9 mouse cellular contexts compared by ENCODE assay signal in genomic region chr2:55436261-55437006, GRCm38 (mm10). TPM values are rescaled to one million over a fixed set of nuclear protein-coding genes. Genes with fewer than 3 reads are reported as not detected.
DNase-seq lines count a peak whose midpoint lies in the region; ATAC-seq and TF ChIP-seq lines count a peak whose summit lies in the region.
"Had no signal": no experiment of that assay in that cellular context is flagged by ENCODE, and none has a peak within 500 bp of the region (broad histone marks: within the 10 kb centered on the region; RNA-seq: fewer than 3 reads in every experiment).

No protein-coding gene starts in this region.

- H3K4me2 ChIP-seq in forebrain, embryonic 15.5 days (replicated peaks): peak overlapping the region; percentile 93
- H3K4me2 ChIP-seq in hindbrain, embryonic 16.5 days (ENCODE audit: low read length): peak overlapping the region; percentile 95
- peak overlapping the region; percentile 69 for H3K4me2 ChIP-seq in liver, embryonic 11.5 days

- H3K4me1 ChIP-seq in ES-Bruce4 (ENCODE audit: control insufficient read depth, insufficient read depth, low read length): no peaks in the 10 kb centered on the region
- peaks cover 22% of the 10 kb centered on the region for H3K4me1 ChIP-seq in forebrain, embryonic 15.5 days
- H3K4me1 ChIP-seq in hindbrain, embryonic 16.5 days (ENCODE audit: control insufficient read depth, insufficient read depth, low read depth, low read length): peaks cover 5% of the 10 kb centered on the region
- H3K4me1 ChIP-seq in liver, embryonic 11.5 days (replicated peaks; ENCODE audit: control insufficient read depth, insufficient read depth, low read length): no peaks in the 10 kb centered on the region

- H3K27ac ChIP-seq in ES-Bruce4 (ENCODE audit: insufficient read depth, low read length): no peak overlapping the region
- H3K27ac ChIP-seq in forebrain, embryonic 15.5 days (replicated peaks): peak overlapping the region; percentile 71
- peak overlapping the region; percentile 75 for H3K27ac ChIP-seq in hindbrain, embryonic 16.5 days (ENCODE audit: low read depth, low read length)
- no peak overlapping the region for H3K27ac ChIP-seq in liver, embryonic 11.5 days (ENCODE audit: low read depth, low read length)

- peak; percentile 59 for ATAC-seq in forebrain, embryonic 15.5 days (replicated peaks)
- peak; percentile 60 for ATAC-seq in hindbrain, embryonic 16.5 days
- ATAC-seq in liver, embryonic 11.5 days (replicated peaks; ENCODE audit: low FRiP score): no peak; the same call in 1 of the 2 replicates

- DNase-seq in Muller cell, postnatal 12 days (ENCODE audit: inconsistent ontology term): peak; percentile 28
- no peak for DNase-seq in liver, embryonic 11.5 days (ENCODE audit: low spot score)
- DNase-seq in right cerebral cortex, postnatal 14 days: peak; percentile 18
- DNase-seq in spleen, postnatal 14 days (ENCODE audit: low spot score in 2 of 2): no peak
- DNase-seq in gastrocnemius, postnatal 36 days: no peak

- no peaks in the 10 kb centered on the region for H3K9me3 ChIP-seq in ES-Bruce4 (replicated peaks; ENCODE audit: control insufficient read depth, insufficient read depth, low read length, poor library complexity, severe bottlenecking)
- no peaks in the 10 kb centered on the region for H3K9me3 ChIP-seq in forebrain, embryonic 15.5 days
- no peaks in the 10 kb centered on the region for H3K9me3 ChIP-seq in hindbrain, embryonic 16.5 days (ENCODE audit: control insufficient read depth, low read length)
- no peaks in the 10 kb centered on the region for H3K9me3 ChIP-seq in liver, embryonic 11.5 days (ENCODE audit: control insufficient read depth, low read length)

- TF ChIP-seq EP300 in ES-Bruce4 (IDR thresholded peaks at IDR 0.05; ENCODE audit: insufficient read depth, low read depth, low read length): no peak

- peak overlapping the region; percentile 24 for H3K4me3 ChIP-seq in ES-Bruce4 (ENCODE audit: low read depth, low read length)
- peak overlapping the region; percentile 53 for H3K4me3 ChIP-seq in forebrain, embryonic 15.5 days
- H3K4me3 ChIP-seq in hindbrain, embryonic 16.5 days (ENCODE audit: low read length): peak overlapping the region; percentile 72
- H3K4me3 ChIP-seq in liver, embryonic 11.5 days (ENCODE audit: low read depth, low read length): peak overlapping the region; percentile 36

- no peak overlapping the region; the same call in 1 of the 2 replicates for H3K9ac ChIP-seq in ES-Bruce4 (ENCODE audit: low read depth, poor library complexity, severe bottlenecking)
- H3K9ac ChIP-seq in forebrain, embryonic 15.5 days (replicated peaks): peak overlapping the region; percentile 67
- peak overlapping the region; percentile 79 for H3K9ac ChIP-seq in hindbrain, embryonic 16.5 days (ENCODE audit: low read depth, low read length)
- H3K9ac ChIP-seq in liver, embryonic 11.5 days (ENCODE audit: low read depth, low read length): no peak overlapping the region

- no peak for TF ChIP-seq POLR2A in ES-Bruce4 (IDR thresholded peaks at IDR 0.05; ENCODE audit: insufficient read depth, low read length)

- peaks cover 3% of the 10 kb centered on the region; the same call in 1 of the 2 replicates for H3K27me3 ChIP-seq in ES-Bruce4 (ENCODE audit: control insufficient read depth, insufficient read depth, low read length, poor library complexity, severe bottlenecking)
- no peaks in the 10 kb centered on the region for H3K27me3 ChIP-seq in forebrain, embryonic 15.5 days
- H3K27me3 ChIP-seq in hindbrain, embryonic 16.5 days (replicated peaks; ENCODE audit: control insufficient read depth, insufficient read depth, low read length): no peaks in the 10 kb centered on the region
- peaks cover 37% of the 10 kb centered on the region for H3K27me3 ChIP-seq in liver, embryonic 11.5 days (replicated peaks; ENCODE audit: control insufficient read depth, insufficient read depth, low read length)

- 0% methylated on average over 21 of the region's 21 CpGs for WGBS in forebrain, embryonic 15.5 days
- WGBS in hindbrain, embryonic 16.5 days: under 1% methylated on average over 21 of the region's 21 CpGs
- 5% methylated on average over 21 of the region's 21 CpGs for WGBS in liver, embryonic 11.5 days

- H3K36me3 ChIP-seq in ES-Bruce4 (ENCODE audit: control insufficient read depth, insufficient read depth, low read length, poor library complexity, severe bottlenecking): no peaks in the 10 kb centered on the region
- H3K36me3 ChIP-seq in forebrain, embryonic 15.5 days: no peaks in the 10 kb centered on the region
- no peaks in the 10 kb centered on the region for H3K36me3 ChIP-seq in hindbrain, embryonic 16.5 days (ENCODE audit: control insufficient read depth, insufficient read depth, low read length)
- H3K36me3 ChIP-seq in liver, embryonic 11.5 days (ENCODE audit: control insufficient read depth, insufficient read depth, low read length): no peaks in the 10 kb centered on the region

- TF ChIP-seq CTCF in ES-Bruce4 (IDR thresholded peaks at IDR 0.05; ENCODE audit: low read depth, low read length): no peak

- intact Hi-C loops in gastrocnemius, postnatal 36 days (cut with DNase I): no loop called here

RNA-seq across cellular contexts. Expression of gene Kcnj3, which starts 0.7 kb away (rescaled TPM):
- not detected in 2 replicates for polyA plus RNA-seq in ES-Bruce4 (2011; ENCODE audit: insufficient read depth, insufficient read length, low read depth, missing spikeins)
- polyA plus RNA-seq in forebrain, embryonic 15.5 days (2015; fragmentation: Nextera tagmentation; extraction: Ambion mirVana): 4.6 and 5.1 TPM in 2 replicates
- 6.4 and 6.8 TPM in 2 replicates for polyA plus RNA-seq in hindbrain, embryonic 16.5 days (2015; fragmentation: Nextera tagmentation; extraction: Ambion mirVana)
- 0.47 and 0.53 TPM in 2 replicates for polyA plus RNA-seq in liver, embryonic 11.5 days (2014; fragmentation: Nextera tagmentation; extraction: Ambion mirVana)
- under 1 TPM; 0.18 to 0.37 TPM for total RNA-seq in gastrocnemius, postnatal 36 days (2021)
- polyA plus RNA-seq: testis, adult 2 months had no signal

Comparison
In these comparisons a context has a peak if more than half of its experiments do, and no peak if none do; other contexts are left out.
1. H3K27ac ChIP-seq: peak in forebrain, embryonic 15.5 days (single experiment) and hindbrain, embryonic 16.5 days (single experiment); none in ES-Bruce4 (single experiment) and liver, embryonic 11.5 days (single experiment).
2. H3K9ac ChIP-seq: peak in forebrain, embryonic 15.5 days (single experiment) and hindbrain, embryonic 16.5 days (single experiment); none in ES-Bruce4 (single experiment) and liver, embryonic 11.5 days (single experiment).
3. DNase-seq: peak in Muller cell, postnatal 12 days (single experiment) and right cerebral cortex, postnatal 14 days (single experiment); none in liver, embryonic 11.5 days (single experiment), spleen, postnatal 14 days (0 of 2) and gastrocnemius, postnatal 36 days (0 of 2).
4. Peak in every context shown above with its lines, with median percentiles within 50 percentile points of each other: H3K4me3 ChIP-seq and H3K4me2 ChIP-seq.